Mouse (Mus musculus) gastrocnemius, postnatal 4 days (tissue): ENCODE measurements around the gene Jup. TPM values are rescaled to one million over a fixed set of nuclear protein-coding genes. Genes with fewer than 3 reads are reported as not detected.

ENCODE experiments used
- DNase-seq, 2 experiments: peaks; one replicate each; pipeline ENCODE4 v3.0.0; 2021 to 2022; ENCODE audit warnings: low spot score in 2 of 2, mixed read lengths in 2 of 2
- total RNA-seq, 2 experiments: library from RNA; stranded (reverse); gene quantifications; 2 replicates each; pipeline ENCODE4 v1.2.3; 2021

Jup gene
- total RNA-seq, 2 experiments from 2014 or later, result 80.4 to 91.4 TPM

GRCm38 (mm10) chr11:100408835-100409462 is 11.4 kb upstream of the Jup start:
- no peak for DNase-seq

- peak; percentile 62 to 77 for DNase-seq
Measured at GRCm38 (mm10) chr11:100408076-100408834, 10.7 kb upstream of the Jup start.

DNA sequence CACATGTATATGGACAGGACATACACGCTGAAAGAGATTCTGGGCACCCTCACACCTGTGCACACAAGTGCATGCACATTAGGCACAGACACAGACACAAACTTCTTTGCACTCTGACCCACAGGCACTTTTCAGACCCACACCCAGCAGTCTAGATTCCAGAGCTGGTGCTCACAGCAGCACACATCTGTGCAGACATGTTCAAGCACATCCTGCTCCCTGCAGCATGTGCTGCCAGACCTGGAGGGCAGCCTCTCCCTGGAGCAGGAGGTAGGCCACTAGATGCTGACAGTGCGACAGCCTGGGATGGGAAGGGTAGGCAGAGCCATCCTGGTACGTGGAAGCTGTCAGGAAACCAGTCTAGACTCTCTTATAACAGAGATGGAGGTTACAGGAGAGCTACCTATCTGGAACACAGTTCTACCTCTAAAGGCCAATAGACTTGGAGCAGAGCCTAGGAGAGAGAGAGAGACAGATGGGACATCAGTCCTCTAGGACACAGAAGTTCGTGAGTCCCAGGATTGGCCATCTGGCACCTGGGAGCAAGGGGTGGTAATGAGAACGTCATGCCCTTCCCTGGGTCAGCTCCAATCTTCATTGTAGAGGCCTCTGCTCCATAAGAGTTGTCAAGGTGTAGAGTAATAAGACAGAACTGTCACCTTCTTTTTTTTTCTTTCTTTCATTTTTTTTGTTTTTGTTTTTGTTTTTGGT is 9.6 kb upstream of the Jup start:
- DNase-seq, result no peak

DNA sequence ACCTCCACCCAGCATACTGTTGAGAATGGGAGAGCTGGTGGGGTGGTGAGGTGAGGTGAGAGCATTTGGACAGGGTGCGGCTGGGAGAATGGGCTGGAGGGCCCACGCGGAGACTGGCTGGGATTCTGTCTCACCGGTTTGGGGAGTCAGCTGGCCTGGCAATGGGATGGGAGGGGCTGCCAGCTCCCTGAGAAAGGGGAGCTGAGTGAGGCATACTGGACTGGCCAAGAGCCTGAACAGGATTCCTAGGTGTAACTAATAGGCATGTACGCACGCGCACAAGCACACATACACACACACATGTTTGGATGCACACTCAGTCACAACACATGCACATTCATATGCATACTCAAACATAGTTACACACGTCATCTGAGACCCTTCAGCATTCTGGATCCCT is 8.7 kb upstream of the Jup start:
- no peak for DNase-seq

DNA sequence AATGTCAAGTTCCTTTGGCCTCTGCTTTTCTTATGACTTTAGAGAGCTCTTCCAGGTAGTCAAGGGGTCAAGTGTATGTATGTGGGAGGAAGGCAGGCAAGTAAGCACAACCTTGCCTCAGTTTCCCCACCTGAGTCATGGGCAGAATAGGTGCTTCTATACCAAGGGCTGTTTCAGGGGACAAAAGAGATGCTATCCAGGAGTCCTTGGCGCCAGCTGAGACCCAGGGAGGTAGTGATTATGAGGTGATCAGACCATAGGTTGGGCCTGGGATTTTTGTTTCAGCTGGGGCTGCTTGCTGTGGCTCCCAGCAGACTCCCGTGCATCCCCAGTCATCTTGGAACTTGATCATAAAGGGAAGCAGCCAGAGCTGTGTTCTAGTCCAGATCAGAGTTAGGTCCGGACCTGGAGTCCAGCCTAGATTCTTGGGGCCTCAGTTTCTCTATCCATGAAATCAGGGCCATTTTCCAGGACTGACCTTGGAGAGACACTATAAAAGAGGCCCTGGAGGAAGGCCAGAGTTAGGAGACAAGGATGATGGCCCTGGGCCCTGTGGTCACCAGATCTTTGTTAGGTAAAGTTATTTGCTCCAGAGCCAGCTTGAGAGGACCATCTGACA is 7.0 kb upstream of the Jup start:
- no peak for DNase-seq

GRCm38 (mm10) chr11:100403445-100404134 is 6.0 kb upstream of the Jup start:
- DNase-seq, result no peak

DNA sequence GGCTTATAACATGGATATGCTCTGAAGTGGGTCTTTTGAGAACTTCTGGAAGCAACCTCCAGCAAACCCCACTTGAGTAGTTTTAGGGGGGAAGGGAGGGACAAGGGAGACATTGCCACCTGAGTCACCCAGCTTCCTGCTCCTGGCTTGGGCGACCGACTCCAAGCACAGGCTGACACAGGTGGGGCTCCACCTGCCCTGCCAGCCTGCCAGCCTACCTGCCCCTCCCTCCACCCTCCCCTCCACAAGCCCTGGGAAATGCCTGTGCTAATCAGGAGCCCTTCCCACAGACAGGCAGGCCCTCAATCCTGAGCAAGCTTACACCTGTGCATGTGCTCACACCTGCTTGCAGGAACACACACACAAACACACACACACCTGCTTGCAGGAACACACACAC is 5.1 kb upstream of the Jup start:
- DNase-seq, result no peak

- no peak for DNase-seq
Measured at GRCm38 (mm10) chr11:100402240-100402639, 4.7 kb upstream of the Jup start.

- DNase-seq, result no peak
Measured at GRCm38 (mm10) chr11:100400842-100401241, 3.3 kb upstream of the Jup start.

DNA sequence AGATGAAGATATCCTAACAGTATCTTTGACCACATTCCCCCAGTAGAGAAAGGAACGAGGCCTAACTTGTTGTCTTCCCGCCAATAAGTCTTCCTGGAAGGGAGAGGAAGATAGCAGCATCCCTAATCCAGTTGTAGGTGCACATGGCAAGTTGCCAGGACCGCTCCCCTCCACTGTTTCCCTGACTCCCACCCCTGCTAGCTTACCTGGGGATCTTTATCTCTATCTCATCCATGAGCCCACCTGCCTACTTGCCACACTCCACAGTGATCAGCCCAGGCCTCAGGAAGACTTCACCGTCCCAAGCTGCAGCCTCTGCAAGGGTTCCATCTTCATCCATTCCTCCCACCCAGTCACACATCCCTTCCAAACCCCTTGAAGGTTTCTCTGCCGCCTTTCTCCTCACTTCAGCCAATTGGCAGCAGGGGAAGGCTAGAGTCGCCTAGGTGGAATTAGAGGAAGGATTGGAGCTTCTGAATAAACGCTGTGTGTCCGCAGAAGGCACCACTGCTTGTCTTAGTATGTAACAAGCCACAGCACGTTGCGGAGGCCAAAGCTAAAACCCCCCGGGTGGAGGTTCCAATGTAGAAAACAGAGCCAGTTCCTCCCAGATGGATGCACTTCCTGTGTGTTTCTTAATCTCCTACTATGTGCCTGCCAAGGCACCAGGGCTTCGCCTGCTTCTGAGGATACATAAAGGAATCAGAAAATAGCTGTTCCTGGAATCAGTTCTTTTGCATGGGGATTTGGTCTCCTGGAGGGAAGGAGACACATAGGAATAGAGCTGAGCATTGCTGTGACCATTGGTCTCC is 2.4 kb upstream of the Jup start:
- DNase-seq, result no peak

DNA sequence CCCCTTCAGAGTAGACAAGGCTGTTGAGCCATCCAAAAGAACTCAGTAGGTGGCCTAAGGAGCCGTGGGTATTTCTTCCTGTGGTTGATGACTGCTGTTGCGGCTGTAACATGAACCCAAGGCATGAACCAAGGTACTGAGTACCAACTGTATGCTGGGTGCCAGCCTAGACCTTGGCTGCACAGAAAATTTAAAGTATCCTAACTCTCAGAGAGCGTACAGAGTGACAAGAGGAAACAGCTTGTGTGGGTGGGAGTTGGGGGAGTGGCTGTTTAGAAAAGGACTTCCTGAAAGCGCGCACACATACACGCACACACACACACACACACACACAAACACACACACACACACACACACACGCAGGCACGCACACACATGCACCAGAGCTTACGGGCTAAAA is 1.8 kb upstream of the Jup start:
- DNase-seq, result no peak

DNA sequence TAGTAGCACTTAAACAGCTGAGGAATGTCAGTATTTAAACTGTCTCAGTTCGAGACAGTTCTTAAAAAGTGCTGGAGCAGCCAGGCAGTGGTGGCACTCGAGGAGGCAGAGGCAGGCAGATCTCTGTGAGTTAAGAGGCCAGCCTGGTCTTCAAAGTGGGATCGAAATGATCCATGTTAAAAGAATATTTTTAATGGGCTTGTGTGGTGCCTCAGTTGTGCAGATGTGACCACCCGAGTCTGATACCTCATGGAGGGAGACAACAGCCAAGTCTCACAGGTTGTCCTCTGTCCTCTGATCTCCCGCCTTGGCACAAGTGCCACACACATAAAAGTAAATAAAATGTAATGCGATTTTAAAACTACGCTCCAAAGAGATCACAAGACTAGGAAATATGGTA is 954 bp upstream of the Jup start:
- no peak for DNase-seq

DNA sequence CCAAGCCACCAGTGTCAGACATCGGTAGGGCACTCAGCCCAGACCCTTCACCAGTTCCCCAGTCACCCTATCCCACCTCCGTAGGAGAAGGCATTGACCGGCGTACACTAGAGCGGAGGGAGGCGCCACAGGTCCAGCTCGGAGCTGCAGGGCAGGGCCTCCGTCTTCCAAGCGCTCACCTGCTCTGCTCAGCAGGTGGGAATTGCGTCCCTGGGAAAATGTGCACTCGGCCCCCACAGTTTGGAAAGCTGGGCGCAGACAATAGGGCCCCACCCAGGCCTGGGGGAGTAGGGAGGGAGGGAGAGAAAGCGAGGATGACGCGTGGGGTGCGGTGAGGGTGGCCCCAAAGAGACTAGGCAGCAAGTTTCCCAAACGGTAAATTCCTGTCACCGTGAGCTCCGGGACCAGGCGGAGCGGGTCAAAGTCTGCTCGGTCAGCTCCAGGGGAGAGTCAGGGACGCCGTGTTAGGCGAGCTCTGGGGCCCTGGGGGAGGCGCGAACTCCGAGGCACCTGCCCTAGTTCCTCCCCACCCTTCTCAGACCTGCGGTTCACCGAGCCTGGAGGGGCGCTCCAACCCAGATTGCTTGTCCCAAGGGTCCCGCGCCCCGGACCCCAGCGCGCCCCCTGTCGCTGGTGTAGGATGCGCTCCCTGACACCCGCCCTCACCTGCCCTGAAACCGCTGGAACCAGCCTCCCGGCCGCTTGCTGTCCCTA is 520 bp downstream of the Jup start:
- peak in 1 of 2 experiments; percentile 42 for DNase-seq

- no peak for DNase-seq
Measured at GRCm38 (mm10) chr11:100395861-100396631, 1.5 kb downstream of the Jup start.

DNA sequence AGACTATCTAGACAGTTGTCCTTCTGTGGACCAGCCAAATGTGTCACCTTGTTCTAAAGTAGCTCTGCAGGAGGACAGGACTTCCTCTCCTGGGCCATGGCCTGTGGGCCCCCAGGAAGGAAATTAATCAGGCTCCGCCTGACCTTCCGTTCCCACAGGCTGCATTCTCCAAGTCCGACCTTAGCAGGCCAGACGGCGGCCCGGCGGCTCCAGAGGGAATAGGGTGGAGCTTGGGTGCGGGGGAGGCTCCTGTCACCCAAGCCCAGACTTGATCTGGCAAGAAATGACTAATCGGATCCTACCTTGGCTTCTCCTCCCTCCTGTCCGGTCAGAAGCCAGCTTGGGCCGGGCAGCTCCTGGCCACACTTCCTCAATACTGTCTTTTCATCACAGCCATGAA is 2.4 kb downstream of the Jup start:
- peak in 1 of 2 experiments; percentile 45 for DNase-seq

GRCm38 (mm10) chr11:100394353-100395074 is 3.0 kb downstream of the Jup start:
- DNase-seq, result no peak

DNA sequence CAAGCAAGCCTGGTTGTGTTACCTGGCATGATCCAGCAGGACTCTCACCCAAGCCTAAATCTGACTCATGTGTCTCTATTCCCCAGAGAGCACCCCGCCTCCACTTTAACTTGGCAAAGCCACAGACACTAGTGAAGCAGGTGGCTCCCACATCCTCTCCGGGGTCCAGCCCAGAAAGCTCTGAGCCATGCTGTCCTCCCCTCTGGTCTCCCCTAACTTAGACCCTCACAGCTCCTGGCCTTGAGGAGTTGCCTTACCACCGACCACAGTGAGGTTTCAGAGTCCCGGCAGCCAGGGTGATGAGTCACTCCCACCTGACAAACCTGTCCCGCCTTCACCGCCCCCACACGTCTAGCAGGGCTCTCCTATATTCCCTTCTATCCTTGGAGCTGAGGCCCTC is 3.8 kb downstream of the Jup start:
- no peak for DNase-seq

- DNase-seq, result no peak
Measured at GRCm38 (mm10) chr11:100392958-100393357, 4.6 kb downstream of the Jup start.
